In genomic region chr10:128096693-128097586, GRCm38 (mm10) we compare ENCODE assay signal across 7 mouse cellular contexts. TPM values are rescaled to one million over a fixed set of nuclear protein-coding genes. Genes with fewer than 3 reads are reported as not detected.
DNase-seq lines count a peak whose midpoint lies in the region; ATAC-seq and TF ChIP-seq lines count a peak whose summit lies in the region.

No protein-coding gene starts in this region.

- H3K9me3 ChIP-seq in intestine, embryonic 16.5 days (ENCODE audit: control insufficient read depth, low read length): no peaks in the 10 kb centered on the region
- no peaks in the 10 kb centered on the region for H3K9me3 ChIP-seq in limb, embryonic 14.5 days (ENCODE audit: control insufficient read depth, low read length)
- no peaks in the 10 kb centered on the region for H3K9me3 ChIP-seq in midbrain, embryonic 16.5 days (replicated peaks; ENCODE audit: control insufficient read depth, low read length, poor library complexity, severe bottlenecking)

- peak; percentile 94 for DNase-seq in adrenal gland, postnatal 10 days
- peak; percentile 96 for DNase-seq in embryo, embryonic 11 days
- peak; percentile 76 to 87 for DNase-seq in gastrocnemius, postnatal 4 days (ENCODE audit: low spot score in 2 of 2)
- peak; percentile 92 for DNase-seq in limb, embryonic 14.5 days (ENCODE audit: low spot score)
- peak; percentile 81 to 93 for DNase-seq in spleen, postnatal 10 days (ENCODE audit: low spot score in 2 of 2)

- H3K9ac ChIP-seq in intestine, embryonic 16.5 days (ENCODE audit: low read depth, low read length): peak overlapping the region; percentile 96
- peak overlapping the region; percentile 84 for H3K9ac ChIP-seq in limb, embryonic 14.5 days (ENCODE audit: low read depth, low read length, severe bottlenecking)
- H3K9ac ChIP-seq in midbrain, embryonic 16.5 days (ENCODE audit: low read depth, low read length): peak overlapping the region; percentile 91

- H3K4me2 ChIP-seq in intestine, embryonic 16.5 days (ENCODE audit: low read depth, low read length): peak overlapping the region; percentile 72
- peak overlapping the region; percentile 69 for H3K4me2 ChIP-seq in limb, embryonic 14.5 days (replicated peaks; ENCODE audit: low read depth, low read length, severe bottlenecking)
- H3K4me2 ChIP-seq in midbrain, embryonic 16.5 days (ENCODE audit: low read length): peak overlapping the region; percentile 68

- H3K27ac ChIP-seq in intestine, embryonic 16.5 days (ENCODE audit: low read length): peak overlapping the region; percentile 77
- H3K27ac ChIP-seq in limb, embryonic 14.5 days (replicated peaks; ENCODE audit: low read depth, low read length): peak overlapping the region; percentile 63
- H3K27ac ChIP-seq in midbrain, embryonic 16.5 days (ENCODE audit: low read length): peak overlapping the region; percentile 86

- peak; percentile 54 for ATAC-seq in intestine, embryonic 16.5 days
- peak; percentile 81 for ATAC-seq in limb, embryonic 14.5 days (ENCODE audit: low FRiP score, low read depth)
- ATAC-seq in midbrain, embryonic 16.5 days: peak; percentile 84

- TF ChIP-seq POLR2A in limb, embryonic 14.5 days (IDR thresholded peaks at IDR 0.05; ENCODE audit: borderline replicate concordance, extremely low read depth, insufficient read depth, insufficient read length): no peak

- WGBS in intestine, embryonic 16.5 days: under 1% methylated on average over 83 of the region's 86 CpGs
- under 1% methylated on average over 58 of the region's 86 CpGs for WGBS in limb, embryonic 14.5 days
- under 1% methylated on average over 73 of the region's 86 CpGs for WGBS in midbrain, embryonic 16.5 days

- H3K27me3 ChIP-seq in intestine, embryonic 16.5 days (replicated peaks; ENCODE audit: control insufficient read depth, insufficient read depth, low read length): no peaks in the 10 kb centered on the region
- no peaks in the 10 kb centered on the region for H3K27me3 ChIP-seq in limb, embryonic 14.5 days (ENCODE audit: control insufficient read depth, insufficient read depth, low read length)
- H3K27me3 ChIP-seq in midbrain, embryonic 16.5 days (ENCODE audit: control insufficient read depth, insufficient read depth, low read depth, low read length): no peaks in the 10 kb centered on the region

- peaks cover 29% of the 10 kb centered on the region for H3K4me1 ChIP-seq in intestine, embryonic 16.5 days (ENCODE audit: control insufficient read depth, insufficient read depth, low read length)
- H3K4me1 ChIP-seq in limb, embryonic 14.5 days (ENCODE audit: control insufficient read depth, insufficient read depth, low read length): peaks cover 23% of the 10 kb centered on the region
- peaks cover 29% of the 10 kb centered on the region for H3K4me1 ChIP-seq in midbrain, embryonic 16.5 days (ENCODE audit: control insufficient read depth, insufficient read depth, low read length)

- H3K4me3 ChIP-seq in intestine, embryonic 16.5 days (ENCODE audit: low read length): peak overlapping the region; percentile 98
- H3K4me3 ChIP-seq in limb, embryonic 14.5 days (replicated peaks; ENCODE audit: low read length): peak overlapping the region; percentile 100
- peak overlapping the region; percentile 97 for H3K4me3 ChIP-seq in midbrain, embryonic 16.5 days (ENCODE audit: low read depth, low read length)

- H3K36me3 ChIP-seq in intestine, embryonic 16.5 days (ENCODE audit: control insufficient read depth, insufficient read depth, low read length): no peaks in the 10 kb centered on the region
- H3K36me3 ChIP-seq in limb, embryonic 14.5 days (ENCODE audit: control insufficient read depth, insufficient read depth, low read length): peaks cover 4% of the 10 kb centered on the region; the same call in 1 of the 2 replicates
- H3K36me3 ChIP-seq in midbrain, embryonic 16.5 days (ENCODE audit: control insufficient read depth, insufficient read depth, low read length): no peaks in the 10 kb centered on the region

RNA-seq across cellular contexts. Expression of gene Baz2a, which starts 5.6 kb away (rescaled TPM):
- 10 to 100 TPM; 37.1 to 51.9 TPM for total RNA-seq in adrenal gland, postnatal 10 days (2021)
- 10 to 100 TPM; 24.4 to 24.8 TPM for total RNA-seq in gastrocnemius, postnatal 4 days (2021)
- polyA plus RNA-seq in intestine, embryonic 16.5 days (2015; fragmentation: Nextera tagmentation; extraction: Ambion mirVana): 9.6 and 10.1 TPM in 2 replicates
- 28.3 and 31.1 TPM in 2 replicates for polyA plus RNA-seq in limb, embryonic 14.5 days (2012; rRNA removed)
- polyA plus RNA-seq in limb, embryonic 14.5 days (2014; fragmentation: Nextera tagmentation; extraction: Ambion mirVana): 17.5 and 18.2 TPM in 2 replicates
- polyA plus RNA-seq in midbrain, embryonic 16.5 days (2015; fragmentation: Nextera tagmentation; extraction: Ambion mirVana): 7.4 and 8.5 TPM in 2 replicates

RNA-seq across cellular contexts. Expression of gene Atp5b, which starts 13.9 kb away (rescaled TPM):
- 1,000 to 10,000 TPM; 4,995 to 5,524 TPM for total RNA-seq in adrenal gland, postnatal 10 days (2021)
- 1,000 to 10,000 TPM; 3,386 to 3,414 TPM for total RNA-seq in gastrocnemius, postnatal 4 days (2021)
- 3,551 and 3,599 TPM in 2 replicates for polyA plus RNA-seq in intestine, embryonic 16.5 days (2015; fragmentation: Nextera tagmentation; extraction: Ambion mirVana)
- polyA plus RNA-seq in limb, embryonic 14.5 days (2012; rRNA removed): 1,269 and 2,071 TPM in 2 replicates
- 1,908 and 2,011 TPM in 2 replicates for polyA plus RNA-seq in limb, embryonic 14.5 days (2014; fragmentation: Nextera tagmentation; extraction: Ambion mirVana)
- polyA plus RNA-seq in midbrain, embryonic 16.5 days (2015; fragmentation: Nextera tagmentation; extraction: Ambion mirVana): 2,034 and 2,090 TPM in 2 replicates

RNA-seq across cellular contexts. Expression of gene Ptges3, which starts 38.2 kb away (rescaled TPM):
- total RNA-seq in adrenal gland, postnatal 10 days (2021): 100 to 1,000 TPM; 138 to 142 TPM
- 100 to 1,000 TPM; 108 to 110 TPM for total RNA-seq in gastrocnemius, postnatal 4 days (2021)
- polyA plus RNA-seq in intestine, embryonic 16.5 days (2015; fragmentation: Nextera tagmentation; extraction: Ambion mirVana): 371 and 401 TPM in 2 replicates
- 78.0 and 93.0 TPM in 2 replicates for polyA plus RNA-seq in limb, embryonic 14.5 days (2012; rRNA removed)
- polyA plus RNA-seq in limb, embryonic 14.5 days (2014; fragmentation: Nextera tagmentation; extraction: Ambion mirVana): 450 and 461 TPM in 2 replicates
- 387 and 407 TPM in 2 replicates for polyA plus RNA-seq in midbrain, embryonic 16.5 days (2015; fragmentation: Nextera tagmentation; extraction: Ambion mirVana)

Comparison
In these comparisons a context has a peak if more than half of its experiments do, and no peak if none do; other contexts are left out.
1. Peak in every context shown above with its lines: DNase-seq, ATAC-seq, H3K4me3 ChIP-seq and H3K27ac ChIP-seq.